Mouse (Mus musculus): ENCODE measurements around the gene Tial1. TPM values are rescaled to one million over a fixed set of nuclear protein-coding genes. Genes with fewer than 3 reads are reported as not detected.

The Tial1 gene
- polyA plus RNA-seq (2014; fragmentation: Nextera tagmentation; extraction: Ambion mirVana) = 46.6 and 48.8 TPM in 2 replicates

DNA sequence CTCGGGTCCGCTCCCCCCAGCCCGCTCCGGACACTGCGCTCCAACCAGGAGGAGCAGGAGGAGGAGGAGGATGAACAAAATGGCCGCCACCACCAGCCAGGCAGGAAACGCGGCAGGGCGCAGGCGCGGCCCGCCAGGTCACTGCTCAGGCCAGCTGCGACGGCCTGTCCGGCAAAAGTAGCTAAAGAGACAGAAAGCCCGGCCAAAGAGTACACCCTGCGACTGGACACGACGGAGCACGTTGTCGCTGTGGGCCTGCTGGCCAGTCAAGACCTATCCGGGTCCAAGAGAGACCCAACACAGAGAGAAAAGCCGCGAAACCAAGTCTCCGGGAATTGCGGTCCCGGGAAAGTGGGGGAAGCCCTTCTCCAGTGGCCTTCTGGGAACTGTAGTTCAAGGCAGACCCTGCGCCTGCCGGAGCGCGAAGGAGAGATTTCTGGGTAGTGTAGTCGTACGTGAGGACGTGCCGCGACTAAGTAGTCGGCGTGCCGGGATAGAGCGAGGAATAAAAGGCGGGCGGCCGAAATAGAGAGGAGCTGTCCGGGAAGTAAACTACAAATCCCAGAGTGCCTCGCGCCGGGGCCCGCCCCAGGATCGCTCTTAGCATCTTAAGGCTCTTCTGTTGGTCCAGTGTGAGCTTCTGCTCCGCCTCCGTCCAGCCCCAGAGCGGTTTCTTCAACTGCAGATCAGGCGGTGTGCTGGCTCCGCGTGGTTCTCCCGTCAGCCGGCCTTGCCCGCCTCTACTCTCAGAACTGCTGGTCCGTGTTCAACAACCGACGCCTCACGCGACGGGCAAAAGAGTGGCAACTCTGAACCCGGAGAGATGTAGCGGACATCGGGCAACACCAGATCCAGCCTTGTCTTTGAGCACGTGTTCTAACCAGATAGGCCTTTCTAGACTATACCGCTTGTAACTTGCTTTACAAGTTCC lies at the start of gene Tial1:
TSS of gene Tial1 (minus strand) at position 433 of the 931 bp plus-strand sequence.
- Histone ChIP-seq H3K4me1 (ENCODE audit: control insufficient read depth, insufficient read depth, low read length) (peaks cover 12% of the 10 kb centered on the region), H3K4me3 (ENCODE audit: low read depth, low read length) (peak within 1 kb of the TSS; percentile 96), H3K9me3 (ENCODE audit: control insufficient read depth, low read depth, low read length) (no peaks in the 10 kb centered on the region), H3K36me3 (ENCODE audit: control insufficient read depth, insufficient read depth, low read length) (no peaks in the 10 kb centered on the region), H3K4me2 (replicated peaks; ENCODE audit: low read depth, low read length) (peak within 1 kb of the TSS; percentile 88), H3K9ac (replicated peaks; ENCODE audit: low read depth, low read length) (peak within 1 kb of the TSS; percentile 82), H3K27ac (ENCODE audit: low read length) (peak within 1 kb of the TSS; percentile 93), H3K27me3 (ENCODE audit: control insufficient read depth, insufficient read depth, low read length) (no peaks in the 10 kb centered on the region)
- under 1% methylated on average over 69 of the region's 69 CpGs for WGBS
- peak; percentile 99 for ATAC-seq (ENCODE audit: insufficient number of reproducible peaks, insufficient read depth, low FRiP score, low read depth)

DNA sequence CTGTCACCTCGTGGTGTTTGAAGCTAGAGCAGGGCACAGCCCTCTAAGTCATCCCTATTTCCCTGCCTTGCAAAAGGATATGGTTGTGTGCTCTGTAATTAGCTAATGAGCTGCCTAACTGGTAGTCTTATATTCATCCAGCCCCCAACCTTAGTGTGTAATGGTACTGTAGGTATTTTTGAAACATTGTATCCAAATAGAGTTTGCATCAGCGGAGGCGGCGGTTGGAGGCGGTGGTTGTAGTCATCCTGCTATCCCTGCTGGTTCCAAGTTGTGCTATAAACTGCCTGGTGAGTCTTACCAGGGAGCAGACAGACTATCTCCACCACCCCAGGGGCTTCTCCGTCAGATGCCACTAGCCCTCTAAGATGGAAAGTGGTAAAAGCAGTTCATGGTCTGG lies 42.6 kb upstream of the Tial1 start:
- no peak overlapping the region for H3K4me2 ChIP-seq (replicated peaks; ENCODE audit: low read depth, low read length)
- no peaks in the 10 kb centered on the region for H3K27me3 ChIP-seq (ENCODE audit: control insufficient read depth, insufficient read depth, low read length)
- H3K9ac ChIP-seq (replicated peaks; ENCODE audit: low read depth, low read length) = no peak overlapping the region
- ATAC-seq (ENCODE audit: insufficient number of reproducible peaks, insufficient read depth, low FRiP score, low read depth) = no peak
- no peaks in the 10 kb centered on the region for H3K9me3 ChIP-seq (ENCODE audit: control insufficient read depth, low read depth, low read length)
- no peak overlapping the region for H3K27ac ChIP-seq (ENCODE audit: low read length)
- no peaks in the 10 kb centered on the region for H3K36me3 ChIP-seq (ENCODE audit: control insufficient read depth, insufficient read depth, low read length)
- 88% methylated on average over 6 of the region's 6 CpGs for WGBS
- no peak overlapping the region for H3K4me3 ChIP-seq (ENCODE audit: low read depth, low read length)
- no peaks in the 10 kb centered on the region for H3K4me1 ChIP-seq (ENCODE audit: control insufficient read depth, insufficient read depth, low read length)

DNA sequence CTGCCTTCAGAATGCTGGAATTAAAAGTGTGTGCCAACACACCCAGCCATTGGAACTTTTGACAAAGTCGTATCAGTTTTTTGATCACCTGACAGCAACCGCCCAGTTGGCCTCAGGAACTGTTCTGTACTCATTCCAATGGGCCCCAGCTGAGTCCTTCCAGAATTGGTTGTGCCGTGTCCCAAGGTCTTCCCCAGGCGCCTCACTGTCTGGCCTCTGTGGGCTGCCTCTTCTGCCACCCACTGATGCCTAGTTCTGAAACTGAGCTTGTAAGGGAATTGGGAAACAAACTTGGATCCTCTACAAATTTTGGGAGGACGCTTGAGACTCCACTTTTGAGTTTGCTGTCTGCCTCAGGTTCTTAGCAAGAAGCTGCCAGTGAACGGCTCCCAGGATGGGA lies 38.3 kb upstream of the Tial1 start:
- H3K27ac ChIP-seq (ENCODE audit: low read length) = no peak overlapping the region
- no peaks in the 10 kb centered on the region for H3K27me3 ChIP-seq (ENCODE audit: control insufficient read depth, insufficient read depth, low read length)
- 79% methylated on average over 6 of the region's 6 CpGs for WGBS
- H3K4me1 ChIP-seq (ENCODE audit: control insufficient read depth, insufficient read depth, low read length) = no peaks in the 10 kb centered on the region
- no peaks in the 10 kb centered on the region for H3K36me3 ChIP-seq (ENCODE audit: control insufficient read depth, insufficient read depth, low read length)
- no peak overlapping the region for H3K9ac ChIP-seq (replicated peaks; ENCODE audit: low read depth, low read length)
- H3K4me2 ChIP-seq (replicated peaks; ENCODE audit: low read depth, low read length) = no peak overlapping the region
- no peak overlapping the region for H3K4me3 ChIP-seq (ENCODE audit: low read depth, low read length)
- ATAC-seq (ENCODE audit: insufficient number of reproducible peaks, insufficient read depth, low FRiP score, low read depth) = no peak
- no peaks in the 10 kb centered on the region for H3K9me3 ChIP-seq (ENCODE audit: control insufficient read depth, low read depth, low read length)

DNA sequence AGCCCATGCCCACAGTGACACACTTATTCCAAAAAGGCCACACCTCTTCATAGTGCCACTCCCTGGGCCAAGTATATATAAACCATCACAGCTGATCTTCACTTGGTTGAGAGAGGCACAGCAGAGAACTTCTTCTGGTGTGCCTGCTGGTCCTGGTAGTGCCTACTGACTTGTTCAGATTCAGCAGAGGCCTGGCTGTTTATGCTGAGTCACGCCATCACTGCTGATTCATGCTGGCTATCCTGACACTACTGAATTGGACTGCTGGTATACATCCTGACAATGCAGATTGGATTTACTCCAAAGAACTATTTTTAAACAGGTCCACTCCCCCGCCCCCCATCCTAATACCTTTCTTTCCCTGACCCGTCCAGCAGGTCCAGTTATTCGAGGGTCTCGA lies 33.0 kb upstream of the Tial1 start:
- no peak for ATAC-seq (ENCODE audit: insufficient number of reproducible peaks, insufficient read depth, low FRiP score, low read depth)
- Histone ChIP-seq H3K27ac (ENCODE audit: low read length) (no peak overlapping the region), H3K27me3 (ENCODE audit: control insufficient read depth, insufficient read depth, low read length) (no peaks in the 10 kb centered on the region), H3K9ac (replicated peaks; ENCODE audit: low read depth, low read length) (no peak overlapping the region), H3K9me3 (ENCODE audit: control insufficient read depth, low read depth, low read length) (no peaks in the 10 kb centered on the region), H3K4me3 (ENCODE audit: low read depth, low read length) (no peak overlapping the region), H3K4me1 (ENCODE audit: control insufficient read depth, insufficient read depth, low read length) (no peaks in the 10 kb centered on the region), H3K36me3 (ENCODE audit: control insufficient read depth, insufficient read depth, low read length) (no peaks in the 10 kb centered on the region), H3K4me2 (replicated peaks; ENCODE audit: low read depth, low read length) (no peak overlapping the region)
- 90% methylated on average over 5 of the region's 5 CpGs for WGBS

DNA sequence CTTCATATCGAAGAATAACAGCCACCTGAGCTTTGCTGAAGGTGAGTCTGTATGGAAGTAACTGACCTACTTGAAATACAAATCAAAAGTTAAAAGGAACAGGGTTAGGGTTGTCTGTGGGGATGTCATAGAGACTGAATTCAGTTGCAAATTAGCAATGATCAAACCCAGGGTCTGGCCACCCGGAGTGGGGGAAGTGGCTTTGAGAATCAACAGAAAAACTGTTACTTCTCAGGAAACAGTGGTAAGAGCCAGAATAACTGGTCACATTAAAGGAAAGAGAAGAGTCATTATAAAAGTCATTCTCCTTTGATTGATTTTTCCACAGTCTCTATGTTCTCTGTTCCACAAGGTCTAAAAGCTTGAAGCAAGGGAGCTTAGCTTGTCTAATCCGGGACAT lies 27.5 kb upstream of the Tial1 start:
- ATAC-seq (ENCODE audit: insufficient number of reproducible peaks, insufficient read depth, low FRiP score, low read depth) = no peak
- no peak overlapping the region for H3K9ac ChIP-seq (replicated peaks; ENCODE audit: low read depth, low read length)
- no peaks in the 10 kb centered on the region for H3K36me3 ChIP-seq (ENCODE audit: control insufficient read depth, insufficient read depth, low read length)
- H3K4me3 ChIP-seq (ENCODE audit: low read depth, low read length) = no peak overlapping the region
- H3K9me3 ChIP-seq (ENCODE audit: control insufficient read depth, low read depth, low read length) = peaks cover 13% of the 10 kb centered on the region
- no peaks in the 10 kb centered on the region for H3K4me1 ChIP-seq (ENCODE audit: control insufficient read depth, insufficient read depth, low read length)
- no peaks in the 10 kb centered on the region for H3K27me3 ChIP-seq (ENCODE audit: control insufficient read depth, insufficient read depth, low read length)
- no peak overlapping the region for H3K27ac ChIP-seq (ENCODE audit: low read length)
- 93% methylated on average over 3 of the region's 3 CpGs for WGBS
- no peak overlapping the region for H3K4me2 ChIP-seq (replicated peaks; ENCODE audit: low read depth, low read length)

DNA sequence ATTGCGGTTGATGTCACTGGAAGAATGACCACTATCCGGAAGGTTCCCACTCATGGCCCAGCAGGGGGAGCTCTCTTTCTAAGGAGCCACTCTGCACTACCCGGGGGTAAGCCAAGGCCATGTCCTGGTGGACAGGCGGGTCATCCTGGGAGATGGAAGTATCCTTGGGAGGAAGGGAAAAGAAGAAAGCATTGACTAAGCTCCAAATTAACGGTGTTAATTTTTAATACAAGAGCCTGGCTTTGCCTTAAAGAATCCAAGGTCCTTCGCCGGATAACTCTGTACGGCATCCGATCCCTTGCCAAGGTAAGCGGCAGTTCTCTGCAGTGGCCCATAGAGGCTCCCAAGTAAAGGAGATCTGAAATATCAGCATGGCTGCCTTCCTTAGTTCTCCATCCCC lies 12.8 kb upstream of the Tial1 start:
- Histone ChIP-seq H3K4me1 (ENCODE audit: control insufficient read depth, insufficient read depth, low read length) (no peaks in the 10 kb centered on the region), H3K9me3 (ENCODE audit: control insufficient read depth, low read depth, low read length) (no peaks in the 10 kb centered on the region), H3K4me2 (replicated peaks; ENCODE audit: low read depth, low read length) (no peak overlapping the region), H3K27ac (ENCODE audit: low read length) (no peak overlapping the region), H3K9ac (replicated peaks; ENCODE audit: low read depth, low read length) (no peak overlapping the region), H3K27me3 (ENCODE audit: control insufficient read depth, insufficient read depth, low read length) (no peaks in the 10 kb centered on the region), H3K36me3 (ENCODE audit: control insufficient read depth, insufficient read depth, low read length) (no peaks in the 10 kb centered on the region), H3K4me3 (ENCODE audit: low read depth, low read length) (no peak overlapping the region)
- no peak for ATAC-seq (ENCODE audit: insufficient number of reproducible peaks, insufficient read depth, low FRiP score, low read depth)
- 36% methylated on average over 10 of the region's 10 CpGs for WGBS

DNA sequence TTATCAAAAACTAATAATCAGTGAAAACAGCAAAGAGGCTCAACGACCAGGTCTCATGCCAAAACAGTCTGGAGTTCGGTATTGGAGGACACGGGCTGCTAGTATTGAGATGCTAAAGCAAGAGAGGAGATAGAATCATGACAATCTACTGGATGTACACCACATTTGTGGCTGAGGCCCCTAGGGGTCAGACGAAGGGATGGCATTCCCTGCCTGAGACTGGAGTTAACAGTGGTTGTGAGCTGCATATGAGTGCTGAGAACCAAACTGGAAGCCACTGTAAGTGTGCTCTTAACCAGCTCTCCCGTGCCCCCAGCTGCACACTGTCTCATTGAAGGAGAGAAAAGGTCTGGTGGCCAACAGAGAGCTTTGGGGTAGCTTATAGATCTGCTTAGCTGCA lies 889 bp upstream of the Tial1 start:
- 63% methylated on average over 5 of the region's 5 CpGs for WGBS
- Histone ChIP-seq H3K4me3 (ENCODE audit: low read depth, low read length) (peak overlapping the region; percentile 96), H3K27ac (ENCODE audit: low read length) (no peak overlapping the region), H3K4me1 (ENCODE audit: control insufficient read depth, insufficient read depth, low read length) (peaks cover 11% of the 10 kb centered on the region), H3K4me2 (replicated peaks; ENCODE audit: low read depth, low read length) (peak overlapping the region; percentile 88), H3K9me3 (ENCODE audit: control insufficient read depth, low read depth, low read length) (no peaks in the 10 kb centered on the region), H3K36me3 (ENCODE audit: control insufficient read depth, insufficient read depth, low read length) (no peaks in the 10 kb centered on the region), H3K27me3 (ENCODE audit: control insufficient read depth, insufficient read depth, low read length) (no peaks in the 10 kb centered on the region), H3K9ac (replicated peaks; ENCODE audit: low read depth, low read length) (no peak overlapping the region)
- ATAC-seq (ENCODE audit: insufficient number of reproducible peaks, insufficient read depth, low FRiP score, low read depth) = no peak

DNA sequence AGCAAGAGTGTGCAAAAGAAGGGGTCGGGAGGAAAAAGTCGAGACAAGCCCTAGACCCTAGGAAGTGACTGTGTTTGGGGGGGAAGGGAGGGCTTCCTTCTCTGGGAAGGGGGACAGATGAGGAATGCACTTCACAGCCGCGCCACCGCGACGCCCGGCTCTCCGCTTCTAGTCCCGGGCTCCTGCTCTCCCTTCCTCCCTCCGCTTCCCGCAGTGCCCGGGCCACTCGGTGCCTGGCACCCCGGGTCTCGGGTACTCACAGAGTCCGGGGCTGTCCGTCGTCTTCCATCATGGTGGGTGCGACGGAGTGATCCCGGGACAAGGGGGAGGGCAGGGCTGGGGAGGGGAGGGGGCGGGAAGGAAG lies 670 bp downstream of the Tial1 start:
- 0% methylated on average over 20 of the region's 23 CpGs for WGBS
- no peaks in the 10 kb centered on the region for H3K36me3 ChIP-seq (ENCODE audit: control insufficient read depth, insufficient read depth, low read length)
- H3K4me2 ChIP-seq (replicated peaks; ENCODE audit: low read depth, low read length) = peak overlapping the region; percentile 88
- ATAC-seq (ENCODE audit: insufficient number of reproducible peaks, insufficient read depth, low FRiP score, low read depth) = peak; percentile 11; the same call in 1 of the 2 replicates
- H3K4me1 ChIP-seq (ENCODE audit: control insufficient read depth, insufficient read depth, low read length) = peaks cover 12% of the 10 kb centered on the region
- no peaks in the 10 kb centered on the region for H3K9me3 ChIP-seq (ENCODE audit: control insufficient read depth, low read depth, low read length)
- no peaks in the 10 kb centered on the region for H3K27me3 ChIP-seq (ENCODE audit: control insufficient read depth, insufficient read depth, low read length)
- H3K9ac ChIP-seq (replicated peaks; ENCODE audit: low read depth, low read length) = peak overlapping the region; percentile 82
- H3K4me3 ChIP-seq (ENCODE audit: low read depth, low read length) = peak overlapping the region; percentile 96
- peak overlapping the region; percentile 93 for H3K27ac ChIP-seq (ENCODE audit: low read length)
